Mouse (Mus musculus) MEL (cell line): Measurements from ENCODE around the gene Tagap1. TPM values are rescaled to one million over a fixed set of nuclear protein-coding genes. Genes with fewer than 3 reads are reported as not detected.
A peak's percentile ranks its signal among the peaks of the same experiment; 100 is the strongest.
"Not testable (repeated sequence)": the region's sequence is repeated elsewhere in the genome, so short reads cannot be mapped to it uniquely, and the experiment has no call there.

ENCODE experiments used
- DNase-seq: peaks from one replicate; pipeline ENCODE4 v3.0.0; 2011; ENCODE audit warnings: low read depth, low spot score
- H3K27ac ChIP-seq: 2 replicates; pipeline ENCODE4 v1.5.1; 2012; ENCODE audit warnings: low read depth, mild to moderate bottlenecking, control low read depth, low read length, moderate library complexity; ENCODE audit not compliant: control insufficient read depth
- H3K27me3 ChIP-seq, 2 experiments: fragments of 150-350 bp in 1 of 2; sonication (generic) in 1 of 2; 2 replicates each; pipeline ENCODE4 v1.6.1; 2012; ENCODE audit warnings: low read length in 2 of 2, mild to moderate bottlenecking in 2 of 2, improper control_type of control experiment in 1 of 2, moderate library complexity in 1 of 2; ENCODE audit not compliant: insufficient read depth in 2 of 2, control insufficient read depth in 1 of 2
- H3K36me3 ChIP-seq, 2 experiments: 2 replicates each; pipeline ENCODE4 v1.6.1; 2012 to 2014; ENCODE audit warnings: low read length in 2 of 2, improper control_type of control experiment in 1 of 2, inconsistent platforms in 1 of 2, mild to moderate bottlenecking in 1 of 2; ENCODE audit not compliant: insufficient read depth in 2 of 2, control insufficient read depth in 1 of 2
- H3K4me1 ChIP-seq, 2 experiments: fragments of 150-350 bp in 1 of 2; sonication (generic) in 1 of 2; 2 replicates each; pipeline ENCODE4 v1.6.1; 2012; ENCODE audit warnings: low read length in 2 of 2, improper control_type of control experiment in 1 of 2, mild to moderate bottlenecking in 1 of 2; ENCODE audit not compliant: insufficient read depth in 2 of 2, control insufficient read depth in 1 of 2
- H3K4me3 ChIP-seq, 2 experiments: fragments of 150-350 bp in 1 of 2; sonication (generic) in 1 of 2; 2 replicates each; pipeline ENCODE4 v1.5.1; 2012; ENCODE audit warnings: low read depth in 2 of 2, low read length in 2 of 2, mild to moderate bottlenecking in 2 of 2, moderate library complexity in 2 of 2, control low read depth in 1 of 2, improper control_type of control experiment in 1 of 2; ENCODE audit not compliant: control insufficient read depth in 1 of 2, insufficient read depth in 1 of 2
- H3K79me2 ChIP-seq: 2 replicates; pipeline ENCODE4 v1.6.1; 2012; ENCODE audit warnings: mild to moderate bottlenecking, low read length, moderate library complexity; ENCODE audit not compliant: control insufficient read depth, poor library complexity, insufficient read depth
- H3K9ac ChIP-seq: 2 replicates; pipeline ENCODE4 v1.6.1; 2012; ENCODE audit warnings: low read depth, mild to moderate bottlenecking, control low read depth, low read length, moderate library complexity; ENCODE audit not compliant: control insufficient read depth, poor library complexity, severe bottlenecking
- H3K9me3 ChIP-seq: fragments of 150-350 bp; sonication (generic); replicated peaks from 2 replicates; pipeline ENCODE4 v1.6.1; 2012; ENCODE audit warnings: mild to moderate bottlenecking, low read length, improper control_type of control experiment, moderate library complexity; ENCODE audit not compliant: insufficient read depth
- BHLHE40 ChIP-seq: IDR thresholded peaks from 2 replicates; pipeline ENCODE4 v1.6.1; 2012; ENCODE audit warnings: low read depth, mild to moderate bottlenecking, inconsistent platforms, low read length, improper control_type of control experiment, borderline replicate concordance
- ETS1 ChIP-seq: IDR thresholded peaks from 2 replicates; pipeline ENCODE4 v1.6.1; 2012; ENCODE audit warnings: low read depth, mild to moderate bottlenecking, inconsistent platforms, low read length, improper control_type of control experiment, moderate library complexity
- MXI1 ChIP-seq: IDR thresholded peaks from 2 replicates; pipeline ENCODE4 v1.6.1; 2011; ENCODE audit warnings: mild to moderate bottlenecking, low read depth, low read length, improper control_type of control experiment
- NELFE ChIP-seq: IDR thresholded peaks from 2 replicates; pipeline ENCODE4 v1.6.1; 2011; ENCODE audit warnings: low read depth, low read length, improper control_type of control experiment
- SIN3A ChIP-seq: IDR thresholded peaks from 2 replicates; pipeline ENCODE4 v1.6.1; 2012; ENCODE audit warnings: low read length, improper control_type of control experiment, inconsistent platforms
- USF1 ChIP-seq: IDR thresholded peaks from 2 replicates; pipeline ENCODE4 v1.6.1; 2014; ENCODE audit warnings: low read depth, mild to moderate bottlenecking, inconsistent platforms, low read length, improper control_type of control experiment, moderate library complexity
- polyA plus RNA-seq, 2 experiments: library from polyadenylated mRNA; stranded (reverse) in 1 of 2; unstranded in 1 of 2; fragments of >175 nt in 1 of 2; fragments of >200 nt in 1 of 2; gene quantifications; 2 replicates each; pipeline versions ENCODE4 v1.2.1 to v1.2.4; 2012; ENCODE audit warnings: low replicate concordance in 2 of 2, low read depth in 1 of 2; ENCODE audit not compliant: insufficient read length in 2 of 2, insufficient read depth in 1 of 2, missing spikeins in 1 of 2
- total RNA-seq: library from RNA; depleted of rRNA; stranded (reverse); fragments of 300-350 nt; gene quantifications from 2 replicates; pipeline ENCODE4 v1.2.3, GENCODE M21; 2012

The Tagap1 gene
- total and polyA plus RNA-seq, 3 experiments = 17.6 to 25.2 TPM; not detected in 1

GRCm38 (mm10) chr17:6960349-6960748 is 607 bp downstream of the Tagap1 start:
- H3K27ac ChIP-seq = not testable (repeated sequence)
- TF ChIP-seq USF1 = peak; percentile 43; the same call in 1 of the 2 replicates
- peak; percentile 38; the same call in 1 of the 2 replicates for TF ChIP-seq BHLHE40
- TF ChIP-seq, all 39 proteins: peak for 2; not testable (repeated sequence) for 37
- not testable (repeated sequence) for H3K36me3 ChIP-seq, H3K27me3 ChIP-seq, H3K9me3 ChIP-seq, H3K79me2 ChIP-seq, H3K4me1 ChIP-seq
- Histone ChIP-seq H3K4me3 (peak overlapping the region; percentile 58 to 59), H3K9ac (peak overlapping the region; percentile 62)
- DNase-seq = peak; percentile 26

- H3K27ac ChIP-seq, H3K4me1 ChIP-seq, H3K9me3 ChIP-seq, H3K79me2 ChIP-seq, H3K36me3 ChIP-seq, DNase-seq, H3K27me3 ChIP-seq: not testable (repeated sequence)
- 0 out of 2 replicates have a peak overlapping the region, but pooled peaks have one; percentile 7 for H3K9ac ChIP-seq
- H3K4me3 ChIP-seq = 0 out of 4 replicates have a peak overlapping the region, but pooled peaks of 1 of the 2 experiments have one; percentile 19
Measured at GRCm38 (mm10) chr17:6959543-6960259, 1.3 kb downstream of the Tagap1 start.

DNA sequence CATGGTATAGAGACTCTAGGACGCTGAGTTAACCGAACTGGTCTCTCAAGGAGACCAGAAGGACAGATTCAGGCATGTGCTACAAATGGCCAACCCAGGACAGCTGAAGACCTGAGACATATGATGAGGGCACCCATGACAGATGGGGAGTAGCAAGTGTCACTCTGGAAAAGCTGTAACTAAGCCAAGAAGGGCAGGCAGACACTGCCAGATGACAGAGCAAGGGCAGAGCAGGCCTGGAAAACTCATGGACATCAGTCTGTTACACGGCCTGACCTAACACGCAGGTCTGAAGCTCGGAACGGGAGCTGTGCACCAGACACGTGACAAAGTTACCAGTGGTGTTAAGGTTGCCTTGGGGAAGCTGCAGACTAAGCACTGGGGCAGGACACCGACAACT is 2.1 kb downstream of the Tagap1 start:
- H3K4me1 ChIP-seq, H3K79me2 ChIP-seq, H3K36me3 ChIP-seq, H3K4me3 ChIP-seq, H3K27ac ChIP-seq, DNase-seq, H3K9ac ChIP-seq, H3K27me3 ChIP-seq, H3K9me3 ChIP-seq: not testable (repeated sequence)

- not testable (repeated sequence) for H3K27me3 ChIP-seq, H3K4me1 ChIP-seq
- DNase-seq = peak; percentile 73
- H3K27ac ChIP-seq = peak overlapping the region; percentile 69
- TF ChIP-seq SIN3A (peak; percentile 67; the same call in 1 of the 2 replicates), ETS1 (0 out of 2 replicates have a peak, but pooled peaks have one; percentile 4), MXI1 (peak; percentile 76; the same call in 1 of the 2 replicates), NELFE (peak; percentile 48)
- TF ChIP-seq, all 39 proteins: peak for 4; not testable (repeated sequence) for 35
- Histone ChIP-seq H3K4me3 (peak overlapping the region; percentile 55 to 72), H3K9ac (peak overlapping the region; percentile 62)
- H3K36me3 ChIP-seq, H3K79me2 ChIP-seq, H3K9me3 ChIP-seq: not testable (repeated sequence)
Measured at GRCm38 (mm10) chr17:6948769-6949228, 12.2 kb downstream of the Tagap1 start.
